Mouse (Mus musculus) neural tube, embryonic 14.5 days (tissue): ENCODE measurements at regions not wholly inside any gene's neighbourhood (a gene's known extent, or its start where the extent isn't known, plus 50 kb on each side); places are given as distances from the start of the nearest gene placed in this dataset.

ENCODE experiments used
- ATAC-seq: fragments of 200-750 bp; cut with Nextera tagmentation; 2 replicates; pipeline ENCODE4 v1.8.0; 2017; ENCODE audit warnings: low read depth, mild to moderate bottlenecking, moderate TSS enrichment, moderate library complexity
- H3K27ac ChIP-seq: fragments of 300-500 bp; sonication (generic); 2 replicates; pipeline ENCODE4 v1.5.1; 2014; ENCODE audit warnings: low read depth, mild to moderate bottlenecking, control low read depth, low read length, moderate library complexity, mixed read lengths
- H3K27me3 ChIP-seq: fragments of 300-500 bp; sonication (generic); 2 replicates; pipeline ENCODE4 v1.6.1; 2014; ENCODE audit warnings: low read length; ENCODE audit not compliant: control insufficient read depth, insufficient read depth
- H3K36me3 ChIP-seq: fragments of 300-500 bp; sonication (generic); 2 replicates; pipeline ENCODE4 v1.6.1; 2014; ENCODE audit warnings: low read length, mixed read lengths; ENCODE audit not compliant: control insufficient read depth, insufficient read depth
- H3K4me1 ChIP-seq: fragments of 300-500 bp; sonication (generic); 2 replicates; pipeline ENCODE4 v1.6.1; 2014; ENCODE audit warnings: low read length; ENCODE audit not compliant: control insufficient read depth, insufficient read depth
- H3K4me2 ChIP-seq: fragments of 300-500 bp; sonication (generic); 2 replicates; pipeline ENCODE4 v1.6.1; 2014; ENCODE audit warnings: mild to moderate bottlenecking, low read depth, low read length, control low read depth
- H3K4me3 ChIP-seq: fragments of 300-500 bp; sonication (generic); 2 replicates; pipeline ENCODE4 v1.5.1; 2014; ENCODE audit warnings: low read depth, low read length, control low read depth, mixed read lengths
- H3K9ac ChIP-seq: fragments of 300-500 bp; sonication (generic); replicated peaks from 2 replicates; pipeline ENCODE4 v1.6.1; 2014; ENCODE audit warnings: low read depth, mild to moderate bottlenecking, control low read depth, low read length, mixed read lengths
- H3K9me3 ChIP-seq: fragments of 300-500 bp; sonication (generic); 2 replicates; pipeline ENCODE4 v1.6.1; 2016; ENCODE audit warnings: low read length; ENCODE audit not compliant: control insufficient read depth
- WGBS: fragments of 180-500 bp; shearing (Covaris S2); extraction: QIAGEN DNeasy Blood & Tissue Kit; methylation state at CpG from one replicate; pipeline ENCODE4 v1.1.7; 2014; 5-methylcytosine and 5-hydroxymethylcytosine counted together

GRCm38 (mm10) chr10:16714526-16714925 is 1008.5 kb upstream of the Cited2 start:
- H3K4me2 ChIP-seq, result no peak overlapping the region
- ATAC-seq, result no peak
- no peaks in the 10 kb centered on the region for H3K36me3 ChIP-seq
- no peak overlapping the region for H3K27ac ChIP-seq
- H3K9me3 ChIP-seq, result no peaks in the 10 kb centered on the region
- H3K4me3 ChIP-seq, result no peak overlapping the region
- WGBS, result 92% methylated on average over 2 of the region's 2 CpGs
- H3K27me3 ChIP-seq, result no peaks in the 10 kb centered on the region
- no peaks in the 10 kb centered on the region for H3K4me1 ChIP-seq
- no peak overlapping the region for H3K9ac ChIP-seq

- H3K4me3 ChIP-seq, result no peak overlapping the region
- H3K36me3 ChIP-seq, result no peaks in the 10 kb centered on the region
- H3K9ac ChIP-seq, result no peak overlapping the region
- H3K9me3 ChIP-seq, result no peaks in the 10 kb centered on the region
- no peak overlapping the region for H3K4me2 ChIP-seq
- H3K27ac ChIP-seq, result no peak overlapping the region
- H3K27me3 ChIP-seq, result no peaks in the 10 kb centered on the region
- no peak for ATAC-seq
- no peaks in the 10 kb centered on the region for H3K4me1 ChIP-seq
These were observed 980.8 kb upstream of the Cited2 start for GRCm38 (mm10) chr10:16742246-16742645.

GRCm38 (mm10) chr10:16751546-16751945 is 971.5 kb upstream of the Cited2 start:
- Histone ChIP-seq H3K27me3 (no peaks in the 10 kb centered on the region), H3K36me3 (no peaks in the 10 kb centered on the region), H3K9ac (no peak overlapping the region)

GRCm38 (mm10) chr10:16789641-16790243 is 933.3 kb upstream of the Cited2 start:
- no peaks in the 10 kb centered on the region for H3K27me3 ChIP-seq
- no peaks in the 10 kb centered on the region for H3K9me3 ChIP-seq
- no peak overlapping the region for H3K27ac ChIP-seq
- H3K4me1 ChIP-seq, result no peaks in the 10 kb centered on the region
- ATAC-seq, result no peak
- no peak overlapping the region for H3K9ac ChIP-seq
- no peak overlapping the region for H3K4me2 ChIP-seq
- 66% methylated on average over 4 of the region's 4 CpGs for WGBS
- H3K36me3 ChIP-seq, result no peaks in the 10 kb centered on the region
- no peak overlapping the region for H3K4me3 ChIP-seq

More at GRCm38 (mm10) chr10:16751546-16751945, 971.5 kb upstream of the Cited2 start:
- no peak overlapping the region for H3K27ac ChIP-seq
- no peak overlapping the region for H3K4me2 ChIP-seq
- H3K4me1 ChIP-seq, result no peaks in the 10 kb centered on the region
- H3K4me3 ChIP-seq, result no peak overlapping the region
- ATAC-seq, result no peak
- no peaks in the 10 kb centered on the region for H3K9me3 ChIP-seq

- ATAC-seq, result no peak
- Histone ChIP-seq H3K4me1 (no peaks in the 10 kb centered on the region), H3K27ac (no peak overlapping the region), H3K4me2 (no peak overlapping the region), H3K4me3 (no peak overlapping the region), H3K9me3 (no peaks in the 10 kb centered on the region), H3K36me3 (no peaks in the 10 kb centered on the region), H3K9ac (no peak overlapping the region), H3K27me3 (no peaks in the 10 kb centered on the region)
- WGBS, result 83% methylated on average over 2 of the region's 2 CpGs
These were observed 919.0 kb upstream of the Cited2 start for GRCm38 (mm10) chr10:16803978-16804377.

- no peak for ATAC-seq
- Histone ChIP-seq H3K9ac (no peak overlapping the region), H3K4me2 (no peak overlapping the region), H3K4me3 (no peak overlapping the region), H3K4me1 (no peaks in the 10 kb centered on the region), H3K27me3 (no peaks in the 10 kb centered on the region), H3K36me3 (no peaks in the 10 kb centered on the region), H3K9me3 (no peaks in the 10 kb centered on the region), H3K27ac (no peak overlapping the region)
- WGBS, result 53% methylated on average over 2 of the region's 2 CpGs
These were observed 912.3 kb upstream of the Cited2 start for GRCm38 (mm10) chr10:16810716-16811115.

GRCm38 (mm10) chr10:16814013-16814412 is 909.0 kb upstream of the Cited2 start:
- Histone ChIP-seq H3K36me3 (no peaks in the 10 kb centered on the region), H3K4me2 (no peak overlapping the region), H3K9me3 (no peaks in the 10 kb centered on the region), H3K27me3 (no peaks in the 10 kb centered on the region), H3K27ac (no peak overlapping the region), H3K4me1 (no peaks in the 10 kb centered on the region), H3K9ac (no peak overlapping the region), H3K4me3 (no peak overlapping the region)
- no peak for ATAC-seq
- WGBS, result 88% methylated on average over 2 of the region's 2 CpGs

GRCm38 (mm10) chr10:16861534-16861933 is 861.5 kb upstream of the Cited2 start:
- H3K36me3 ChIP-seq, result no peaks in the 10 kb centered on the region
- 79% methylated on average over 1 of the region's 1 CpGs for WGBS
- no peak overlapping the region for H3K27ac ChIP-seq
- no peak overlapping the region for H3K4me3 ChIP-seq
- no peak overlapping the region for H3K9ac ChIP-seq
- H3K27me3 ChIP-seq, result no peaks in the 10 kb centered on the region
- ATAC-seq, result no peak
- H3K4me2 ChIP-seq, result no peak overlapping the region
- no peaks in the 10 kb centered on the region for H3K9me3 ChIP-seq
- no peaks in the 10 kb centered on the region for H3K4me1 ChIP-seq

GRCm38 (mm10) chr10:16866914-16867313 is 856.1 kb upstream of the Cited2 start:
- Histone ChIP-seq H3K27me3 (no peaks in the 10 kb centered on the region), H3K36me3 (no peaks in the 10 kb centered on the region), H3K9ac (no peak overlapping the region), H3K27ac (no peak overlapping the region), H3K4me2 (no peak overlapping the region), H3K4me1 (no peaks in the 10 kb centered on the region), H3K9me3 (no peaks in the 10 kb centered on the region), H3K4me3 (no peak overlapping the region)
- 77% methylated on average over 2 of the region's 2 CpGs for WGBS
- ATAC-seq, result no peak
